Mouse (Mus musculus) heart, adult 11 months (tissue): ENCODE data around the gene Gpank1.
"Not testable (repeated sequence)": the region's sequence is repeated elsewhere in the genome, so short reads cannot be mapped to it uniquely, and the experiment has no call there.

Experiments
- DNase-seq: peaks from one replicate; pipeline ENCODE4 v3.0.0; 2022

Gene Gpank1

DNA sequence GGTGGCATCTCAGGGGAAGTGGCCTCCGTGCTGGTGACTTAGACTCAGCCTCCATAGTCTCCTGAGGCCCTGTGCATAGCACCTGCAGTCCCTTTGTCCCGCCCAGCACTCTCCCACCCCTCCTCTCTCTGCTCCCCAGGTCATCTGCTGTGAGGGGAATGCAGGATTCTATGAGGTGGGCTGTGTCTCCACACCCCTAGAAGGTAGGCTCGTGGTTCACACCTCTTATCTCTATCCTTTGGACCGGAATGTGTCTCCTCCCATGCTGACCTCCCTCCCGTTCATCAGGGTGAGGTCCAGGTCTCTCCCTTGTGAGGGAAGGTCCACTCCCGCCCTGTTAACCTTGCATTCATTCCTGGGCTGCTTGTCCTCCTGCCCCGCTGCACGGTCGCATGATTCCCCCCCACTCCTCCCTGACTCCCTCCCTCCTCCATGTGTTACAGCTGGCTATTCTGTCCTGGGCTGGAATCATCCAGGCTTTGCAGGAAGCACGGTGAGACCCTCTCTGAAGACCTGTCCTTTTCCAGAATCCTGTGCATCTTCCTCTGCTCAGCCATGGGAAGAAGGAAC, 21.0 kb upstream of the Gpank1 start:
- DNase-seq, result no peak

DNA sequence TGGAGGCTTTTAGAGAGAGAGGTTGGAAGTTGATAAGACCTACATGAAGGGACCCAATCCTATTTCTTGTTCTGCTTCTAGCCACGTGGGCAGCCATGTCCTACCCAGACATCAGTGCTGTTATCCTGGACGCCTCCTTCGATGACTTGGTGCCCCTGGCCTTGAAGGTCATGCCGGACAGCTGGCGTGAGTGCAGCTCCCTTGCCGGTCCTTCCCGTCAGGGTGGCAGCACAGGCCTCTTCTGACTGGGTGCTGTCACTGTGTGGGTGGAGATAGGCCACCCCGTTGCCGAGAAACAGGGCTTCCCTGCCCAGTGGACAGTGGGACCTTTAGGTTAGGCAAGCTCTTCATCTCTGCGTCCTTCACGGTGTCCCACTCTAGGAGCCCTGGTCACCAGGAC, 20.1 kb upstream of the Gpank1 start:
- DNase-seq, result no peak

DNA sequence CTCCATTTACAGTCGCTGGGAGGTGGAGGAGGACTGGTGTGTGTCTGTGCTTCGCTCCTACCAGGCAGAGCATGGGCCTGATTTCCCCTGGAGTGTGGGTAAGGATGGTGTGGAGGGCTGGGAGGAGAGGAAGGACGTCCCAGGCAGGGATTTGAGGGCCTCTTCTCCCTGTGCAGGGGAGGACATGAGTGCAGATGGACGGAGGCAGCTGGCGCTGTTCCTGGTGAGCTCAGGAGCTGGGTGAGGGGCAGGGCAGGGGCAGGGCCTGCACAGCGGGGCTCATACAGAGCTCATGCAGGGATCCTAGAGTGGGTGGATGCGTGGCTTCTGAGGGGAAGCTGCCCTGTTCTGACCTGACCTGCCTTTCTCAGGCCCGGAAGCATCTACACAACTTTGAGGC, 19.0 kb upstream of the Gpank1 start:
- DNase-seq, result no peak

DNA sequence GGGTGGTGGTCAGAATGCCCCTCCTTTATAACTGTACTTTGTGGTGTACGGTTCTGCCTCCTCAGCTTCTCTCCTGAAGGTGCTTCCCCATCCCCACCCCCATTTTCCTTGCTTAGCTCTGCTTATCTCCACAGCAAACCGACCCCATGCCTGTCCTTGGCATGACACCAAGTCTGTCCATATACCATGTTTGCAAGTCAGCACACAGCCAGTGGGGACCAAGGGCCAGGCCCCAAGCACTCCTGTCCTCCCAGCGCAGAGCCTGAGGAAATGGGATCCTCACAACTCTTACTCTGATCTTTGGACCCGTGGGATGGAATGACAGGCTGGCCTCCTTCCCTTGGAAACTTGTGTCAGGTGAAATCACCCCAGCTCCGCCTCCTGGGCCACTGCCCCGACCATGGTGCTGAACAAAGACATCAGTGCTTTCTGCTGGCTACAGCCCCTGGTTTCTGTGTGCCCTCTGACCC, 18.0 kb upstream of the Gpank1 start:
- DNase-seq, result peak; percentile 90

DNA sequence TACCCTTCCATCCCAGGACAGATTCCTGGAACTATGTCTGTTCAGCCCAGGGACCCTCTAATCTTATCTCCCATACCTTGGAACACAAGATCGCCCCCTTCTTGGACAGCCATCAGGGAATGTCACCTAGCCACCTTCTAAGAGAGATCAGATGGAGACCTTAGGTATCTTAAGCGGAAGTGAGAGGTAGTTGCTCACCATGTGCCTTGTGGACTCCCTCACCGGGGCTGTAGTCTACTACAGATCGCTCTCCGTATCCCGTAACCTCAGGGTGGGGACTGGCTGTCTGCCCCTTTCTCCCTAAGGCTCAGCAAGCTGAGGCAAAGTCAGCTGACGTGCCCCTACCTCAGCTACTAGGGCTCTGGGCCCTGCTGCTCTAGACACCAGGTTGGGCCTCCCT, 17.2 kb upstream of the Gpank1 start:
- no peak for DNase-seq

DNA sequence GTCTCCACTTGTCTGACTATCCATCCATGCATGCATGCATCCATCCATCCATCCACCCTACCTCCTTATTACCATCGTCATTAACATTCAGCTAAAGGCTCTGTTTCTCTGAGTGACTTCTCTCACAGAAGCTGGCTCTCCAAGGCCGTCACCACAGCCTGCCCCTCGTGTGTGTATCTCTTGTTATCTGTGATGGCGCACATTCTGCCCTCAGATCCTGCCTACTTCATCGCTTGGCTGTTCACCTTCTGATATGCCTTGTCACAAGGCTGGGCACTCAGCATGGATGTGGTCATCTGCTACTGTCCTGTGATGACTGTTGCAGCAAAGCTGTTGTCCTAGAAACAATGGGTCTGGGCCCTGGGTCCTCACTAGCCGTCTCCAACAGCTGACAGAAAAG, 16.5 kb upstream of the Gpank1 start:
- DNase-seq, result no peak

DNA sequence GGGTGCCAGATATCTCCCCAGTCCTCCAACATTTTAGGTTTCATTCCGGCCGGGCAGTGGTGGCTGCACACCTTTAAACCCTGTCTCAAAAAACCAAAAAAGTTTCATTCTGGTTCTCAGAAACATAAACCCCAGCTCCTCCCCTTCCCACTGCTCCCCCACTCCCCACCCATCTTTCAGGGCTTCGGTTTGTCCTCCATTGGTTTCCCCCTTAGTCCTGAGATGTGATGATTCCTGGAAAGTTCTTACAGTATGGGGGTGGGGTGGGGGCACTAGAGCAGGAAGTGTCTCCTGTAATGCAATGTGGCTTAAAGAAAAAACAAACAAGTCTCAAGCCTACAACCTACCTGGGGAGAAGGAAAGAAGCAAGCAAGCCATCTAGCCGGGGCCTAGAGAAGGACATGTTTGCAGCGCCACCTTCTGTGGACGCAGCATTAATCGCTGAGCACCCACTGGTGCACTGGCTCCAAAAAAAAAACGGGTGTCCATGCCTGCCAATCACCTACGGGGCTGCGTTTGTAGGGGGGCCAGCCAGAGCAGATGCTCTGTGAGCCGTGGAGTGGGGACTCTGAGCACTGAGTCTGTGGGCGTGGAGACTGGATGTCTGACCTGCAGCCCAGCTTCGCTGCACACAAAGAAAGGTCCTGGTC, 15.4 kb upstream of the Gpank1 start:
- DNase-seq, result no peak

DNA sequence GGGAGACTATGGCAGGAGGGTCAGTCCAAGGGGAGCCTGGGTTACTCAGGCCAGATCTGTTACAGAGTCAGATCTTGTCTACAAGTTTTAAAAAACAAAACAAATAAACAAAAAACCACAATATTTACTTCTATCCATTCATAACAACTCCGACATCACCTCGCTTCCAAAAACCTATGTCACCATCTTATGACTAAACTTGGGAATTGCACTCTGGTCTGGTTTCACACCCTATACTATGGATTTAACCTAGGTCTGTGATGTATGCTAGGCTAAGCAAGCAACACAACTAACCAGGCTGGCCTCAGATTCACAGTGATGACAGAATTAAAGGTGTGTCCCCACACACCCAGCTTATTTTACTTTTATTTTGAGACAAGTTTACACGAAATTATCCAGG, 14.7 kb upstream of the Gpank1 start:
- no peak for DNase-seq

DNA sequence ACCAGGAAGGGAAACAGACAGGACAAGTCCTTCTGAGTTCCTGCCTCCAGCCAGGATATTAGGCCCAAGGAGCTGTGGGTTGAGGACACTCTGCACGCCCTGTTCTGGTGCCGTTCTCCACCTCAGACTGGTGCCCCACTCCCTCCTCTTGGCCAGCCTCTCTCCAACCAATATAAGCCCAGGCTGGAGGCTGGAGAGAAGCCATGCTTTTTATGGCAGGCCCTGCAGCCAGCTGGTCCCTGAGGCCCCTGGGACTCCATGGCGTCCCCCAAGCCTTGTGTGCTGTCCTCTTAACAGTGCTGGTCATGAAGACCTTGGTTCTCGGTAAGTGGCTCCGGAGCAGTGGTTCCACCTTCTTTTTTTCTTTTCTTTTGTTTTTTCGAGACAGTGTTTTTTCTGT, 13.2 kb upstream of the Gpank1 start, which contains the start of gene Ly6g5c:
Gene Ly6g5c, plus strand, starts transcription at position 183 of the 400 bp plus-strand sequence.
- no peak for DNase-seq

DNA sequence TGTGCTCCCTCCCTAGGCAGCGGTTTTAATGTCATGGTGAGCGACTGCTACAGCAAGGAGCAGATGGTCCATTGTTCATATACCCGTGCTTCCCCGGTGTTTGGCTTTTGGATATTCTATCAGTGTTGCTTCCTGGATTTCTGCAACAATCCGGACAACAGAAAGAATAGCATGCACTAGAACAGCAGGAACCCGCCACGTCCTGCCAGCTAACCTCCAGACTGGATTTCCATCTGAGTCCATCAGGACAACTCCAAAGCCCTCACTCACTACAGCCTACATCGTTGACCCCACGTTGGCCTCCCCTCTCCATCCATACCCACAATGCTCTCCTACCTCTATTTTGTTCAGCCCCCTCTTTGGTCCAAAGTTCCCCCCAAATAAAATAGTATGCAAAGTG, 9.5 kb upstream of the Gpank1 start:
- DNase-seq, result peak; percentile 91

DNA sequence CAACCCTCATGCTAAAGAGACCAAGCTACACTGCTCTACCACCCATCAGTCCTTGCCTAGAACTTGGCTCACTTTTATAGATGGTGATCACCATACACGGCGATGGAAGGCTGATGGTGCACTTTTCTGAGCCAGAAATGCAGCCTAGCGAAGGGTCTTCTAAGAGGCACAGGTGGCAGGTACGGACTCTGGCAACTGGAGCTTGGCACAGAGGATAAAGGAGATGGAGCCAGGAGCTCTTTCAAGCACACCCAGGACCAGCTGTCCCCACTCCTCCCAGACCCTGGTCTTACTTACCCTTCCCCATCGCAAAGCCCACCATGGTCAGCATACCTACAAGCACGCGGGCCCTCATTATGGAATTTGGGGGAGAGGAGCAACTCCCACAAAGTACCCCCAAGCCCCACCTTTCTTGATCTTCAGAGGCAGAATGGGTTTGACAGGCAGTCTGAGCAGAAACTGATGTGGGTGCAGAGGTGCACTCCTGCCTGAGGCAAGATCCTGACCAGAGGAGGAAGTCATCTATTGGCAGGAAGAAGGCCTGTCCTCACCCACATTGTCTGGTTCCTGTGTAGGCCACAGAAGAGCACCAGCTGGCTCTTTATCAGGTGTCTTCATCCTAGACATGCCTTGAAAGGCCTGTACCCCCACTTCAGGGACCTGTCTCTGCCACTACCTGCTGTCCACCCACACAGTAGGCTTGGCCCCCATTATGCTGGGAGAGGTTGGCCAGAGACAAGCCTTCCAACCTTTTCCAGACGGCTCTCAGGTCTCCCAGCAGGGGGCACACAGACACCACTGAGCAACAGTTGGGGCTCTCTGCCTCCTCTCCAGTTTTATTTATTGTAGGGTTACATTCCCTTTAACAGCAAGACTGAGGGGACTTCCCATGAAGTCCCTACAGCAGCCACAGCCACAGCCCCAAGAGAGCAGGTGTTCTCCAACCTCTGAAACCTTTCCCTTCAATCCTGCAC, 5.9 kb upstream of the Gpank1 start, which contains the start of gene Ly6g5b:
Gene Ly6g5b, minus strand, starts transcription at position 383 of the 974 bp plus-strand sequence.
- peak; percentile 89 for DNase-seq

DNA sequence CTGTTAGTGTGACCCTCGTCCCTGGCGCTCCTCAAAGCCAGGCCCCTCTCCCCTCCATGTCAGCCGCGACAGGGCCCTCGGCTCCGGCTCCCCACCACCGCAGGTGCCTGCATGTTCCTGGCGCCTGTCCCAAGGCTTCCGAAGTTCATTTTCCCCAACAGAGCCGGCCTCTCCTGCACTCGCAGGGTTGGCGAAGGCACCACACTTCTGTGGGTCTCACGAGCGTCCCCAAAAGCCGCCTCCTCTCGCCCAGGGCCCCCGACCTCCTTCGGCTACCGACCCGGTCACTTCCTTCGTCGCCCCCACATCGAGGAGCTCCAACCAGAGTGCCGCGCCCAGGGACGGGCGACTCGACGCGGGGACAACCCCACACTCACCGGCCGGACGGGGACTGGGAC, 511 bp upstream of the Gpank1 start:
- no peak for DNase-seq

DNA sequence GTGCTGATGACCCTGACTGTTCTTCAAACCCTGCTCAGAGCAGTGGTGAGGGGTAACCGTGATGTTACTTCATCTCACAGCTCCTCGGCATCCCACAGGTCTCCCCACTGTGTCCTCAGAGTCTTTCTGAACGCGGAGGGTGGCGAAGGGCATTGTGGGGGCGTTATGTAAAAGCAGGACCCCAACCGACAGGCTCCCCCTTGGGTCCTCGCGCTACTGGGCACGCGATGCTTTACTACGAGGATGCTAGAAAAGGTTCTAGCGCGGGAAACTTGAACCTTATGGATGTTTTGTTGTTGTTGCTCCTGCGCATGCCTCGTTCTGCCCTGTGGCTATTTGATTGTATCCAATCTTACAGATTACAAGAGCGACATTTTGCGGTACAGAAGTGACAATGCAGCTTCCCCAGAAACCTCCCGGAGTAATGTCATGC, 632 bp downstream of the Gpank1 start, which contains the start of gene Csnk2b:
Gene Csnk2b, minus strand, starts transcription at position 183 of the 433 bp plus-strand sequence.
- DNase-seq, result peak; percentile 96

DNA sequence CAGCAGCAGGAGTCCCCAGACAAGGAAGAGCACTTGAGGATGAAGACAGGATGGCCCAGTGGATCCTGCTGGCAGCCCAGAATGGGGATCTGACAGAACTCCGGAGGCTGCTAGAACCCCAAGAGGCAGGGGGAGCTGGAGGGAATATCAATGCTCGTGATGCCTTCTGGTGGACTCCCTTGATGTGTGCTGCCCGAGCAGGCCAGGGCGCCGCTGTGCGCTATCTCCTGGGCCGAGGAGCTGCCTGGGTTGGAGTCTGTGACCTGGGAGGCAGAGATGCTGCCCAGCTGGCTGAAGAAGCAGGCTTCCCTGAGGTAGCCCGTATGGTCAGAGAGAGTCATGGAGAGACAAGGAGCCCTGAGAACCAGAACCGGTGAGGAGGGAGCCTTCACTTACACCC, 2.0 kb downstream of the Gpank1 start:
- DNase-seq, result peak; percentile 91

DNA sequence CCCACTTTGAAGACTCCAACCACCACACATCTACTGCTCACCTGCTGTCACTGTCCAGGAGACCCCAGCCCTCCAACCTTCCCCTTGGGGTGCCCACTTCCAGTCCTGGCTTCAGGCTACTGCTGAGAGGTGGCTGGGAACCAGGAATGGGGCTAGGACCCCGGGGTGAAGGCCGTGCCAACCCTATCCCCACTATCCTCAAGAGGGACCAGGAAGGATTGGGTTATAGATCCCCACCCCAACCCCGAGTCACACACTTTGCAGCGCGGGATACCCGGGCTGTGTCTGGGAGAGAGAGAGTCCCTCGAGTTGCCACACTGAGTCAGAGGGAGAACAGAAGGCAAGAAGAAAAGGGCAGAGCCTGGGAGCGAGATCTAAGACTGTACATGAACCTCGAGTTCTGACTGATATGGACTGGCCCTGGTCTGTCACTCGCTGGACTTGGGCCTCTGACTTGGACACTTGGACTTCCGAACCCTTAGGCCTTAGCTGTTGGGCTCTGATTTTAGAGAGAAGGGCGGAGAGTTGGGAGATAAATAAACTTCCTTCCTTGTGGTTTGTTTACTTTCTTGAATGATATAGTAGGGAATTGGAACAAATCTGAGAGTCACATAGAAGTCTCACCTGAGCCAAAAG, 3.1 kb downstream of the Gpank1 start:
- DNase-seq, result not testable (repeated sequence)

DNA sequence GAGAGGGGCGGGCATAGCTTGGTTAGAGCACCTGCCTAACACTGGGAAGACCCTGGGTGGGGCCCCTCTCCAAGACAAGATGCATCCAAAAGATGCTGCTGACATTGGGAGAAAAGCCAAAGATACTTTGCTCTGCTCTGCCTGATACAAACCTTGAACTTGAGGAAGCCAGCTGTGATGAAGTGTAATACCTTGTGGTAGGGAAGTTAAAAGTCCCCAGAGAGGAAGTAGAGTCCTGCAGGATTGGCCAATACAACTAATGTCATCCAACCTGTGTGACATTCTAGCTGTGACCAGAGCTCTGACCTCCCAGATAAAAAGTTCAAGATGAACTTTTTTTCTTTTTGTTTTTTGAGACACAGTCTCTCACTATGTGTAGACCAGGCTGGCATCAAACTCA, 3.8 kb downstream of the Gpank1 start:
- no peak for DNase-seq

DNA sequence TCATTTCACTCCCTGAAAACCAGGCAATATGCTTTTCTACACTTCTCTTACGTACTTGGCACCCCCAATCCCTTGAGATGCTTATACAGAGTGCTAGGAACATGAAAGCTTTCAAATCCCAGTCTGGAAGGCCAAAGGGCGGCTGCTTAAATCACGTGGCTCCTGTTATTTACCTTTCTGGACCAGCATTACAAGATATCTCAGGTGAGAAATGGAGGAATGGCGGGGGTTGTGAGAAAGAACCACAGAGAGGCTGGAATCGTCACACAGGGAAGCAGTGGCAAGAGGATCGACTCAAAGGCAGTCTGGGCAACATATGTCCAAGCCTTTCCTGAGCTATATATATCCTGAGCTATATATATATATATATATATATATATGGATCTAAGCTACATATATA, 4.3 kb downstream of the Gpank1 start:
- no peak for DNase-seq

DNA sequence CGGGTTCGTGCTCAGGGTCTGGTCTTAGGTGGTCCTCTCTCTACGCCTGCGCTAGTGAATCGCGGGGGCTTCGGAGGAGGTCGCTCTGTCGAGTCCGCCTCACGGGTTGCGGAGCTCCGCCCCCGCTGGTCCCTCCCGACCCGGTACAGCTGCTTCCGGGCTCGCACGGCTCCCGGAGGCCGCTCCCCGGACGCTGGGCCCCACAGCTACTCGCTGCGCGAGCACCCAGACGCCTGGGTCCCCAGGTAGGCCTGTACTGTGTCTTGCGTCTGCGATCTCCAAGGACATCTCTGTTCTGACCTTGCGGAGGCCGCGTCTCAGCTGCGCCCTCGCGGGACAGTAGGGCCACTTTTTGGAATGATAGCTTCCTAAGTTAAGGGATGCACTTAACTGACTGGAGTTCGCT, 5.0 kb downstream of the Gpank1 start, which contains the start of gene D17H6S53E:
Gene D17H6S53E, plus strand, starts transcription at position 168 of the 406 bp plus-strand sequence.
- DNase-seq, result peak; percentile 99

DNA sequence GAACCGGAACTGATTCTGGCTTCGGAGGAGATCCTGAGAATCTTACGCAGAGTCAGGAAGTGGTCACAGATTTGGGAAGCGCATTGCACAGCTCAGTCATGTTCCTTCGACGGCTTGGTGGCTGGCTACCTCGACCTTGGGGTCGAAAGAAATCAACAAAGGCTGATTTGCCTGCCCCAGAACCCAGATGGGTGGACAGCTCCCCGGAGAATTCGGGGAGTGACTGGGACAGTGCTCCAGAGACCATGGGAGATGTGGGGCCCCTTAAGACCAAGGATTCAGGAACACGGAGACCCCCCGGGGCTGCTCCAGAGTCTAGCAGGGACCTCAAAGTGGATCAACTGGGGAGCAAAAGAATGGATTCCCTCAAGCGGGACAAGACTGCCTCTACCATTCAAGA, 5.8 kb downstream of the Gpank1 start:
- no peak for DNase-seq

DNA sequence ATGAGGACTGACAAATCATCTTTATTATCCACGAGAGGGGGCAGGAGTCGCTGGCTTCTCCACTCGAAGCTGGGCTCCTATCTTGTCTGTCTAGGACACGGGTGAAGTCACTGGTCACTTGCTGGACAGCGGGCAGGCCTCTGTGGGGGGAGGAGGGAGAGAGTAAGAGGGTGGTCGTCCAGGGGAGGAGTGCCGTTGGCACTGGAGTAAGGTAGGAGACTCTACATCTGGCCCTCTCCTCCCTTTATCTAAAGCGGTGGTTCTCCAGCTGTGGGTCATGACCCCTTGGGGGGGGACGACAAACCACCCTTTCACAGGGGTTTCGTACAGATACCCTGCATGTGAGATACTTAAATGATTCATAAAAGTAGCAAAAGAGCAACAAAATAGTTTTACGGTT, 7.7 kb downstream of the Gpank1 start:
- DNase-seq, result no peak

DNA sequence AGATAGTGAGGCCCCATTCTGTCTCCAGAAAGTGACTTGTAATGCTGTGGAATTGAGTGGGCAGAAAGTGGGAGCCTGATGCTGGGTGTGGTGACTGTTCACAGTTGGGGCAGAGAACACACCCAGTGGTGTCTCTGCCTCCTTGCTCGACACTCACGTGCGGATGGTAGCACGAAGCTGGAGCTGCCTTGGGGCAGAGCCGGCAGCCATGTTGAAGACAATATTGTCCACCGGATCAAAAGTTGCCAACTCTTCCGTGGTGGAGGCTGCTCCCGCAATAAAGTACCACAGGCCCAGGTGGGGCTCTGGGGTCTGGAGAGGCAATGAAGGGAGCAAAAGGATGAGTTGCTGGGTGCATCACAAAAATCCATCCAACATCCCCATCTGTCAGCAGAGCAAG, 9.8 kb downstream of the Gpank1 start:
- peak; percentile 90 for DNase-seq

DNA sequence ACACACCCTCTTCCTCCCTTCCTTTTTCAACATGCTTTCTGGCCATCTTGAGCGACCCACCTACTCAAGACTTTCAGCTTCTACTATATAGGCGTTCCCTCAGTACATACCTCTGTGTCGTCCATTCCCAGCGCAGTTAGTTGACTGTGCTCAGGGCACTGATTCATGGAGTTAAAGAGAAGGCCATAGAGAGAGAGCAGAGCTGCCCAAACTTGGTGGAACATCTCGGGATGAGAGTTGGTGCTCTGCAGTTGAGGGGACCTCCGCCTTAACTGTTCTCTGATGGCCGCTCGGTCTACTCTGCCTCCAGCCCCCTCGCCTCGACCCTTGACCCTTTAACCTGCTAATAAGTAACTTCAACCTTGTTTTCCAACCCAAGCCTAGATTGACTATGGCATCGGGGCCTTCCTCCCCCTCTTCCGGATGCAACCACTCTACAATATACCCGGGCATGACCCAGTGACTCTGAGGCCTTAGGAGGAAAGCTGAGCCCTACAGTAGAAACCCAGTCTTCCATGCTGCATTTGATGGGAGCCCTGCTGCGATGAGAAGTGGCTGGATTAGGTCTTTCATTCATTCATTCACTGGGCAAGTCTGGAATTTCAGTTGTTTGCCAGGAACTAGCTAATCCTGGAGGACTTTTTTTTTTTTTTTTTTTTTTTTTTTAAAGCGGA, 10.4 kb downstream of the Gpank1 start, which contains the start of gene Apom:
Gene Apom, minus strand, starts transcription at position 551 of the 674 bp plus-strand sequence.
- peak; percentile 91 for DNase-seq
